ENCODE assay signal across 19 mouse cellular contexts in the genomic region with DNA sequence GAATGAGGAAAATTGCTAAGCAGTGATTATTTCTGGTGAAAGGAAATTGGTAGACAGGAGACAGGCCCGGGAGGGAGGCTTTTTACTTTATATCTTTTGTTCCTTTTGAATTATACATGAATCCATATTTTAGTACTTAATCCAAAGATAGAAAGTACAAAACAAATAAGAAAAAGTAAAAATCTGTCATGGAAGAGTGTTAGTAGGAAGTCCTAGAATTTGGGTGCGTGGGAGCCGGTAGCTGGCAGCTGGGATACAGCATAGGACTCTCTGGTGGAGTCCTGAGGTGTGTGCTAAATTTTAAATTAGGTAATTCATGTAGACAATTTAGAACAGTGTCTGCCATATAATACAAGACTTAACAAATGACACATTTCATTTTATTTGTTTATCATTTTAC. TPM values are rescaled to one million over a fixed set of nuclear protein-coding genes. Genes with fewer than 3 reads are reported as not detected.
DNase-seq lines count a peak whose midpoint lies in the region.
"Had no signal": no experiment of that assay in that cellular context is flagged by ENCODE, and none has a peak within 500 bp of the region (broad histone marks: within the 10 kb centered on the region; RNA-seq: fewer than 3 reads in every experiment).

No protein-coding gene starts in this region.

- intact Hi-C loops in left cerebral cortex, postnatal 14 days (cut with DNase I), result no loop called here

- DNase-seq in layer of hippocampus, adult 9-11 months, result peak; percentile 37
- DNase-seq in layer of hippocampus, adult 9-10 months (ENCODE audit: low spot score), result no peak
- peak; percentile 47 to 57 for DNase-seq in left cerebral cortex, postnatal 14 days (ENCODE audit: low spot score in 2 of 2)
- peak; percentile 39 to 49 for DNase-seq in right cerebral cortex, adult 2 months (ENCODE audit: low spot score in 2 of 2)
- DNase-seq in telencephalon, adult 2 months (ENCODE audit: low read depth, low spot score), result peak; percentile 64
- no peak for DNase-seq in kidney, adult 8-10 months
- no peak for DNase-seq in adrenal gland, adult 8-10 months
- DNase-seq: adrenal gland, postnatal 36 days; cerebellum, adult 2 months; cerebellum, postnatal 14 days; heart, adult 2 months; heart, postnatal 4 days; kidney, postnatal 14 days; liver, postnatal 0 days; lung, postnatal 4 days; retina, postnatal 1 day; spleen, adult 18-20 months; thymus, adult 2 months; thymus, postnatal 36 days had no signal

RNA-seq across cellular contexts. Expression of a gene that starts 16.4 kb away (rescaled TPM):
- total RNA-seq in left cerebral cortex, postnatal 14 days (2021), result under 1 TPM; 0.86 to 0.99 TPM
- total RNA-seq in adrenal gland, adult 8-10 months (2022), result 1 to 10 TPM in 3 of 4 experiments, under 1 TPM in 1; 0.94 to 1.8 (median 1.2) TPM

RNA-seq across cellular contexts. Expression of a gene that starts 27.0 kb away (rescaled TPM):
- total RNA-seq in left cerebral cortex, postnatal 14 days (2021), result 10 to 100 TPM; 48.5 to 52.8 TPM
- total RNA-seq in adrenal gland, adult 8-10 months (2022), result 1 to 10 TPM; 3.7 to 7.2 (median 6.2) TPM

Comparison
In these comparisons a context has a peak if more than half of its experiments do, and no peak if none do; other contexts are left out.
1. DNase-seq: peak in layer of hippocampus, adult 9-11 months (single experiment), left cerebral cortex, postnatal 14 days (2 of 2), right cerebral cortex, adult 2 months (2 of 2) and telencephalon, adult 2 months (single experiment); none in layer of hippocampus, adult 9-10 months (single experiment), kidney, adult 8-10 months (0 of 2) and adrenal gland, adult 8-10 months (single experiment).
2. RNA of a gene that starts 27.0 kb away (total RNA-seq): 48.5 to 52.8 TPM in left cerebral cortex, postnatal 14 days; 3.7 to 7.2 TPM in adrenal gland, adult 8-10 months; every median in the first group is over 4 times any median in the second.